Mouse (Mus musculus) brain, embryonic 14.5 days (tissue): Measurements from ENCODE around the gene Palld.

Source experiments
- CTCF ChIP-seq: fragments of 200-500 bp; IDR thresholded peaks from 2 replicates; pipeline ENCODE4 v1.5.1; 2012; ENCODE audit warnings: inconsistent platforms, mild to moderate bottlenecking, moderate library complexity, borderline replicate concordance; ENCODE audit not compliant: insufficient read depth, insufficient read length; ENCODE audit errors: extremely low read depth
- POLR2A ChIP-seq: fragments of 200-500 bp; IDR thresholded peaks from 2 replicates; pipeline ENCODE4 v1.6.1; 2012; ENCODE audit warnings: mild to moderate bottlenecking, inconsistent platforms, borderline replicate concordance; ENCODE audit not compliant: poor library complexity, insufficient read depth, insufficient read length, severe bottlenecking; ENCODE audit errors: extremely low read depth

GRCm38 (mm10) chr8:61610546-61610945 lies 291.9 kb downstream of the Palld start:
- TF ChIP-seq POLR2A (no peak), CTCF (no peak)
